Mouse (Mus musculus) Muller cell, postnatal 12 days (primary cell): Measurements from ENCODE around the gene Cpb1.

ENCODE experiments used
- DNase-seq: peaks from one replicate; pipeline ENCODE4 v3.0.0-alpha.2; 2015; ENCODE audit errors: inconsistent ontology term

Cpb1 gene

DNA sequence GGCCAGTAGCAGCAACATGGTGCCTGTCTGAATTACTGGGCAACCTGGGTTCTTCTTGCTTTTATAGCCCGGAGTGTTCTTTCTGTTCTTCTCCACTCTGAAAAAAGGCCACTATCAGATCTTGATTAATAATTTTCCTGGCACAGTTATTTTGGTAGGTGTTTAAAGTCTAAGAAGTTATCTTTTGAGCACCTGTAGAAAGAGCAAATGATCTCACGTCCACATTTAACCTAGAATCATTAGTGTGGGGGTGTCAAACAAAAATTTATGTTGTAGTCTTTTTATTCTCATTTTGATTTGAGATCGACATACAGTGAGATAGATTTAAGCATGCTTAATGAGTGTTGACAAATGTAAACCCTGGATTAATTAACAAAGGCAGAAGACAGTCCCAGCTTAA is at the start of gene Cpb1:
Gene Cpb1 (minus strand): TSS at position 101 of the 400 bp plus-strand sequence.
- no peak for DNase-seq

DNA sequence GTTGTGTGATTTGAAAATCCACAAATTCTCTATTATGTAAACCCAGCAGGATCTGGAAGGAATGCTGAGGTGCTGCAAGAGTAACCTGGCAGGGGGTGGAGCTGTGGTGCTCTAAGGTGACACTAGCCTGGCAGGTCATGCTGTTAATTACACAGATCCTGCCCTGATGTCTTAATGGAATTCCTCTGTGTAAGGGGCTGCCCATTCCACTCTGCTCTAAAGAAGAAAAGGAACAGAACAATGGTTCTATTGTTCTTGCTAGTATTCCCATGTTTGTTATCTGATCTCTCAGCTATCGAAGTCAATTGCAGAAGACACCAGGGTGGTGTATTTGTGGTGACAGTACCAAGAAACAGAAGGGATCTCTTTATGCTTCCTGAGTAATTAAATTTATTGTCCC is 41.7 kb upstream of the Cpb1 start:
- peak; percentile 23 for DNase-seq

GRCm38 (mm10) chr3:20309142-20309541 is 33.6 kb upstream of the Cpb1 start:
- no peak for DNase-seq

DNA sequence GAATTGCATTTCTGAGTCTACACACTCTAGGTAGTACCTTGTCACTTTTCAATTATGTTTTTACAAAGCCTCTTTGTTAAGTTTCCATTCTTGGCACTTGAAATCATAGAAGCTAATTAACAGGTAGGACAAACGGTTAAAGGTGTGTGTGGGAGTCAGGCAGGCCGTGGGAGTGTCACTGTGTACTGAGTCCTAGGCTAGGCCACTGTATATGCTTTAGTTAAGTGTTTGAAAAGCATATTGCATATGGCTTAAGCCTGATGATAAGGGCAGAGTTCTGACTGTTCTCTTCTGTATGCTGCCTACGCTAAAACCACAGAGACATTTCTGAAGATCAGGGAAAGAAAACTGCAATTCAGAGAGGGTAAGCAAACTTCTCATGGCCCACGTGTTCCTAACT is 31.7 kb upstream of the Cpb1 start:
- no peak for DNase-seq

- no peak for DNase-seq
Observed at GRCm38 (mm10) chr3:20304758-20305352, 29.3 kb upstream of the Cpb1 start.

DNA sequence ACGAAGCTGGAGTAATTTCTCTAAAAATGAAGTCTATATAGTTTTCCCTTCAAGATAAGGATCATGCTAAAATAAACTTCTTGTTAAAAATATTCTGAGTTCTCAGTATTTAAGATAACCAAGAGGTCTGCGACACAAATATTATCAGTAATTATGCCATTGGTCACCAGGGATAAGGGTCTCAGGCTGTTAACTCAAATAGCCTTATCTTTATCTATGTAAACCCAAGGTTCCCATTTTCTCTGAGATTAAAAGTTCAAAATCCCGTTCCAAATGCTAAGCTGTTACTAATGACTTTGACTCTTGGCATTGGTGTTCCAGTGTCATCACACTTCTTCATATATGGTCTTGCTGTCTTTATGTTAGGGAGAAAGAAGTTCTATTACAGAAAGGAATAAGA is 20.0 kb upstream of the Cpb1 start:
- no peak for DNase-seq

GRCm38 (mm10) chr3:20294542-20295348 is 19.2 kb upstream of the Cpb1 start:
- no peak for DNase-seq

DNA sequence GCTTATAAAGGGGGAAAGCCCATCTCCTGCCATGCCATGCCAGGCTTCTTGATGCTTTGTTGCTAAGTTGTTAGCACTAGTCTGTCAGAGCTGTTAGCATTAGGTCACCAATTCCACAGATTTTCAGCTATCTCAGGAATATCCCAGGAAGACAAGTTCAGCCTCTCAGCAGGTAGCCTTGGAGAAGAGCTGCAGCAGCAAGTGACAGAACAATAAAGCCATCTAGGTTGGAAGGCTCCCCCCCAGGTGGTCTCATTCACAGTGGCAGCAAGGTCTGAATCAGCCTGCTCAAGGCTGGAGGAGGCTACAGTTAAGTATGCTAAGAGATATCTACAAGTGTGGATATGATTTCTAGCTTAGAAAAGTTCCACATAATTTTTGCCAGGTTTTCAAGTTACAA is 15.8 kb upstream of the Cpb1 start:
- DNase-seq, result no peak

GRCm38 (mm10) chr3:20288761-20289160 is 13.2 kb upstream of the Cpb1 start:
- DNase-seq, result no peak

DNA sequence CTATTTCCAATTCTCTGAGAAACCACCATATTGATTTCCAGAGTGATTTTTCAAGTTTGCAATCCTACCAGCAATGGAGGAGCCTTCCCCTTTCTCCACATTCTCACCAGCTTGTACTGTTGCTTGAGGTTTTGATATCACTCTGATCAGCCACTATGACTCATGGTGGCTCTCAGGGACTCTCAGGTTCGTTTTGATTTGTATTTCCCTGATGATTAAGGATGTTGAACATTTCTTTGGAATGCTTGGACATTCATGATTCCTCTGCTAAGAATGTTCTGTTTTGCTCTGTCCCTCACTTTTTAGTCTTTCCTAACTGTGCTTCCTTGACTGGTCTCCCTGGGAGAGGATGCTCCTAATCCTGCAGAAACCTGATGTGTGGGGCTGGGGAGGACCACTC is 6.3 kb upstream of the Cpb1 start:
- DNase-seq, result no peak

- peak; percentile 48 for DNase-seq
Observed at GRCm38 (mm10) chr3:20254566-20255479, 20.7 kb downstream of the Cpb1 start.

DNA sequence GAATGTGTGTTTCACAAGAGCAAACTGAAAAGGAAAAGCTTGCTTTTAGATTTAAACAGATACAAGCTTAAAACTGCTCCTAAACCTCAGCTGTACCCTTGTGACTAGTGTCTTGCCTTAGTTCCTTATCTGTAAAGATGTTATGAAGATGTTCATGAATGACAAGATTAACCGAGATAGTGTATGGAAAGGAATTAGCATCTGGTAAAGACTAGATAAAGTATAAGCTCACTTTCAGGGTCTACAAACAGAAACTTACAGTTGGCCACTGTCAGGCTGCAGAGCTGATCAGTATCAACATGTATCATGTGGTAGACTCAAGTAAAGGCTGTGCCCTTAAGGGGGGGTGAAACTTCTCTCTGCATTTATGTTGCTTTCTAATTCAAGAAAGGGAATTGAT is 31.6 kb downstream of the Cpb1 start:
- no peak for DNase-seq

DNA sequence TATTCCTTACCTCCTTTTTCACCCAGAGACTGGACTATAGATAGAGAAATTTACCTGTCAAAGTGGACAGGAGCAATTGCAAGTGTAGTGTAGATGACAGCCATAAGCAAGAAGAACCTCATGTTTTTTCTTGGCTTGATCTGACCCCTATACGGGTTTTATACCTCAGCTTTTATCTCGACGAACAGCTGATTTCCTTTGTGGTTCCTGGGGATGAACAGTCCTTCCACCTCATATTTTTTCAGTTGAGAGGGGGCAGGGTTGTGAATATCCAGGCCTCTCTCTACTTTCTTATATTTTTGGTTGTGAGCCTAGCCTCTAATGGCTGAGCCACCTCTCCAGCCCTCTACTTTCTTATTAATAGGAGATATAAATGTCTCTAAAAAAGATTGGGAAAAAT is 33.5 kb downstream of the Cpb1 start, which contains the start of gene Cpa3:
Gene Cpa3 (minus strand): TSS at position 132 of the 400 bp plus-strand sequence.
- no peak for DNase-seq

GRCm38 (mm10) chr3:20239741-20240140 is 35.8 kb downstream of the Cpb1 start:
- no peak for DNase-seq

GRCm38 (mm10) chr3:20236965-20237364 is 38.6 kb downstream of the Cpb1 start:
- DNase-seq, result no peak

DNA sequence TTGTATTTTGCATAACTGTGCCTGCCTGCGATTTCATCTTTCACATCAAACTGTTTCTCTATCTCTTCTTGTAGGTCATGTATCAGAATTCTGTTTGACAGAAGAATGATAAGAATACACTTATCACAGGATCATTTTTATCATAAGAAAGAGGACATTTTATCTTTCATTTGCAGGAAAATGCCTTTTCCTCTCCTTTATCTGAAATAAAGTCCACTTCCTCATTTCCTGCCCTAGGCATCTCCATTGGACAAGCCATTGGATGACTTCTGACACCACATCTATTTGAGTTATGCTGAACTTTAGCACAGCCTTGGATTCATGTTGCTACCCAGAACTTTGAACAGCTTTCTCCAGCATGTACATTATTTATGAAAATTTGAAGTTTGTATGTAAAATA is 46.5 kb downstream of the Cpb1 start:
- no peak for DNase-seq

DNA sequence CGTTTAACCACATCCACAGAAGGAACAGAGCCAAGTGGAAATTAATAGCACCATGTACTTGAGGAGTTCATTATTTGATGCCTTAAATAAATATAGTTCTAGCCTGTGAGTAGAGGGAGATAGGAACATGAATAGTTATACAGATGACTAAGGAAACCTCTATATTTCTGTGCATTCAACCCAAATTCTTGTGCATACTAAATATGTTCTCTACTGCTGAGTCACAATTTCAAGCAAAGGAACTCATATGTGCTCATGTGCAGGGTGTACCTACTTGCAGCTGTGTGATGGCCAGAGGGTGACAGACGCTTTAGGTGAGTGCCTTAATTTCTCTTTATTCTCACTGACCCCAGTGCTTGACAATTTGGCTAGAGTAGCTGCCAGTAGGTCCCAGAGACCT is 50.1 kb downstream of the Cpb1 start:
- no peak for DNase-seq

- DNase-seq, result no peak
Observed at GRCm38 (mm10) chr3:20222926-20223698, 52.4 kb downstream of the Cpb1 start.

DNA sequence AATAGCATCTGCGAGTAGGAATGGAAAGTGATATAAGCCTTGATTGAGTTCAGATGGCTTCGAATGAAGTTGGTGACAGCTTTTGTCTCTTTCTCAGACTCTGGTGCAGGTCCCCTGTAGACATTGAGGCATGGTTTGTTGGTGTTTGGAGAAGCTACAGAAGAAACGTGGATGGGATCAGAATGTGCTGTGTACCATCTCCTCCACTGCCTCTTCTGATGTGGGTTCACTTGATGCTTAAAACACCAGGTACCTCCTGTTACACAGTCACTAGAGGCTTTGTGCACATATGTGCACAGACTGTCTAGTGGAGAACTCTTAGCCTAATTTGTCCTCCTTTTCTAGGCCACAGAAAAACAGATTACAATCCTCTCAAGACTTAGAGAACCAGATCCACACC is 53.4 kb downstream of the Cpb1 start:
- DNase-seq, result no peak

GRCm38 (mm10) chr3:20198869-20199268 is 76.7 kb downstream of the Cpb1 start:
- peak; percentile 22 for DNase-seq
